Mouse (Mus musculus) ES-CJ7 (cell line): ENCODE data around the gene Sult2a8.

Experiments
- DNase-seq: peaks from one replicate; pipeline ENCODE4 v3.0.0; 2011; ENCODE audit warnings: low read depth, low spot score

Gene Sult2a8

DNA sequence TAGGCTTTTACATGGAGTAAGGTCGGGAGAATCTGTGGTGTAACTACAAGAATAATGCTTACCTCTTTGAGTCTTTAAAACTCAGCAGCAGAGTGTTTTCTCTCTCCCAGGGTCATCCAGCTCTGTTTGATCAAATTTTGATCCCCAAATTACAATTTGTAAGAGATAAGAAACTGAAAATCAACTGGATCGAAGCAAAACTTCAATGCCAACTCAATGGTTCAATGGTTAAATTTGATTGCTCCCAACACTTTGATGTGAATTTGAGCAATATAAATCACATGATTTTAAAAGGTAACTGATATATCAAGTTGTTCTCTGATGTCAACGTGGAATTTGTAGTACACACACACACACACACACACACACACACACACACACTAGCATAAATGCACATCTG lies at the start of gene Sult2a8:
Gene Sult2a8 (minus strand): TSS at position 236 of the 400 bp plus-strand sequence.
- DNase-seq, result no peak

DNA sequence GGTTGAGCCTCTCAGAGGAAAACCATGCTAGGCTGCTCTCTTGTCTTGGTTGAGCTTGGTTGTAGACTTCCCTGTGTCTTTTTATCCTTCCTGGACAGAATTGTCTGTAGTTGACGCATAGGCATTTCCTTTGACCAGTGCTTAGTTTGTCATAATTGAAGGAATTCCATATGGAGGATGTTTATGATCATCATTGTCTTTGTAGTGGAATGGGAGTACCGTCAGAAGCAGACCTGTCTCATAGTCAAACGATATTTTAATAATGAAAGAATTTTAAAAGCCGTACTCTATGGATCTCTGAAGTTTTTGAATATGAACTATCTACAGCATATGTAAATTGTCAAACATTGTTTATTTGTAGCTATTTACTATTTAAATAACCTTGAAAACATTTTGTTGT lies 47.6 kb upstream of the Sult2a8 start, which contains the start of gene Sult2a7:
Gene Sult2a7 (minus strand): TSS at position 101 of the 400 bp plus-strand sequence.
- no peak for DNase-seq

DNA sequence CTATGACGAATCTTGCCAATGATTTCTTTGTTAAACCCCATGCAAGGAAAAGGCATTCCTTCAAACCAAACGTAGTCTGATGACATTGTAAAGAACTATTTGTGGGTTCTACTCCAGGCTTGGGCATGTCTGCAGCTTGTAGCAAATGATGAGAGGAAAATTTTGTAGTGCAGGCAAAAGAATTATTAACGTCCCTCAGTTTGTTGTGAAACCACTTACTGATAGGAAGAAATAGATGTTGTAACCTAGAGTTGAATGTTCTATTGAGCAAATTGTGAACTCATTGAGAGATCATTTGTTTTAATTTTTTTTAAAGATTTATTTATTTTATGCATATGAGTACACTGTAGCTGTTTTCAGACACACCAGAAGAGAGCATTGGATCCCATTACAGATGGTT lies 46.3 kb upstream of the Sult2a8 start:
- DNase-seq, result no peak

DNA sequence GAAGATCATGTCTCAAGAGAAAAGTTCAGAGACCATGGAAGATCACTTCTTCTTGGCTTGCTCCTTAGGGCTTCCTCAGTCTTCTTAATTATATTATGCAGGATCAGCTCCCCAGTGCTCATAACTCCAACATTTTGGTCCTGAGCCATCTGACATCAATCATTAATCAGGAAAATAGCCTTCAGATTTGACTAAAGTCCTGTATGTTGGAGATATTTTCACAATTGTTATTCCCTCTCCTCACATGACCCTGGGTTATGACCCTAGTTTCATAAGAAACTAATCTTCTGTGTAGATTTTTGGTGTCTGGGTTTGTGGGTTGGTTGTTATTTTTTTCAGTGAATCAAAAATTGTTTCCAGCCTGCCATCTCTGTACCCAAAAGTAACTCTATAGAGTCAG lies 7.0 kb downstream of the Sult2a8 start:
- no peak for DNase-seq

DNA sequence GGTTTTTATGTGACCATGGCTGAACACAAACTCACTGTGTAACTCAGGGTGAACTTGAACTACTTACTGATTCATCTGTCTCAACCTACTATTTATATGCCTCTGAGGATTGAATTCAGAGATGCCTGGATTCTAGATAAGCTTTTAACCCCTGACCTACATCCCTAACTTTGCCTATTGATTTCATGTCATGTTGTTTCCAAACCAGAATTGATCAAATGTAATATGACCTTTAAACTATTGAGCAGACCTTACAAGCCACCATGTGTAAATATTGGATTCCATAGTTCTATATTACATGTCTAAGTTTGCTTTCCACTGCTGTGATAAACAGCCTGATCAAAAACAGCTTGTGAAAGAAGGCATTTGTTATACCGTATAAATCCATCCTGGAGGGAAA lies 8.1 kb downstream of the Sult2a8 start:
- no peak for DNase-seq

DNA sequence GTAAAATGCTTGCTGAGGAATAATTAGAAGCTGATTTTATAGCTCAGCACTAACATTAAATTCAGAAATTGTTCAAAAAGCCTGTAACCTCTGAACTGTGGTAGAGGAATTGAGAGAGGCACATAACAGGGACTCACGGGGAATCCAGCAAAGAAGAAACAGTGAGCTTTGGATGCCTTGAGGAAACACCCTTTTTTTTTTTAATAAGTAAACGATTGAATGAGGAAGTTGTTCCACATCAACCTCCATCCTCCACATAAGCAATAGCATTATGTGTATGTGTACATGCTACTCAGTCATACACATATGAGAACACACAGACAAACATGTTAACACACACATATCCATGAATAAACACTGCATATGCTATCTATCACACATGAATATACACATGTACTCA lies 8.5 kb downstream of the Sult2a8 start:
- no peak for DNase-seq

DNA sequence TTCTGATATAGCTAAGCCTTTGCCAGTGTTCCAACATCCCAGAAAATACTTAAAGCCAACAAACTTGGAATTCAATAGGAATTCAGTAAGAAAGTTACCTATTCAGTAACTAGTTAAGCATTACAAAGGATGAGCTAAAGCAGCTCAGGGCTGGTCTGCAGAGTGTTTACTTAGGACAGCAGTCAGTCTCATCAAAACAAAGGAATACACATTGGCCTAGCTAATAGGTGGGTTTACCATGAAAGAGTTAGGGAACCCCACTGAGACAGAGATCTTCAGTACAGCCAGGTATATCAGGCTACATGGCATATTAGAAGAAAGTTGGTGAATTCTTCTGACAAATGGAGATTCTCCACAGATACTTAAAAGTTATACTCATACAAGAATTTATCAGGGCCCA lies 47.2 kb downstream of the Sult2a8 start:
- DNase-seq, result peak; percentile 74

DNA sequence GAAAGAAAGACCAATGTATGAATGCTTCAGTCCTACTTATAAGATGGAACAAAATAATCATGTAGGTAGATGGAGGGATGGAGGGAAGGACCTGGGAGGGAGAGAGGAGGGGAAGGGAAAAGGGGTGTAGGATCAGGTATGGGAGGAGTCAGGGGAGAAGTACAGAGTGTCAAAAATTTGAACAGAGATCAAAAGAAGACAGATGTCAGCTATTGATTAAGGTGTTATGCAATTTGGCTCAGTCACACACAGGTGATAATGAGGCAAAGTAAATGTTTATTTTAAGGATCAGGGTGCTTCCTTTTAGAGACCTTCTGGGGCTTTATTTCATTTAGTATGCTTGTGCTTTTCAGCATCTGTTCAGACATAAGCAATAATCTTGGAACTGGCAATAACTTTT lies 50.1 kb downstream of the Sult2a8 start:
- DNase-seq, result no peak
